Mouse (Mus musculus) heart, postnatal 0 days (tissue): ENCODE results near the gene Gemin6. TPM values are rescaled to one million over a fixed set of nuclear protein-coding genes. Genes with fewer than 3 reads are reported as not detected.
"Not testable (repeated sequence)": the region's sequence is repeated elsewhere in the genome, so short reads cannot be mapped to it uniquely, and the experiment has no call there.

Source experiments
- ATAC-seq: fragments of 200-750 bp; cut with Nextera tagmentation; 2 replicates; pipeline ENCODE4 v1.8.0; 2017; ENCODE audit warnings: low read depth, moderate number of reproducible peaks, moderate library complexity; ENCODE audit not compliant: insufficient read depth
- DNase-seq: peaks from one replicate; pipeline ENCODE4 v3.0.0-alpha.2; 2016; ENCODE audit warnings: low spot score
- H3K27ac ChIP-seq: fragments of 300-500 bp; sonication (generic); 2 replicates; pipeline ENCODE4 v1.5.1; 2014; ENCODE audit warnings: low read depth, mild to moderate bottlenecking
- H3K27me3 ChIP-seq: fragments of 300-500 bp; sonication (generic); 2 replicates; pipeline ENCODE4 v1.6.1; 2014; ENCODE audit warnings: low read length, mixed read lengths; ENCODE audit not compliant: control insufficient read depth, insufficient read depth
- H3K36me3 ChIP-seq: fragments of 300-500 bp; sonication (generic); replicated peaks from 2 replicates; pipeline ENCODE4 v1.6.1; 2014; ENCODE audit warnings: low read length, mixed read lengths; ENCODE audit not compliant: control insufficient read depth, insufficient read depth
- H3K4me1 ChIP-seq: fragments of 300-500 bp; sonication (generic); 2 replicates; pipeline ENCODE4 v1.6.1; 2014; ENCODE audit warnings: antibody characterized with exemption; ENCODE audit not compliant: control insufficient read depth, insufficient read depth
- H3K4me2 ChIP-seq: fragments of 300-500 bp; sonication (generic); 2 replicates; pipeline ENCODE4 v1.6.1; 2014; ENCODE audit warnings: low read depth, mild to moderate bottlenecking, low read length, moderate library complexity
- H3K4me3 ChIP-seq: fragments of 300-500 bp; sonication (generic); 2 replicates; pipeline ENCODE4 v1.5.1; 2014; ENCODE audit warnings: low read depth, low read length
- H3K9ac ChIP-seq: fragments of 300-500 bp; sonication (generic); replicated peaks from 2 replicates; pipeline ENCODE4 v1.6.1; 2014; ENCODE audit warnings: low read depth, low read length, mixed read lengths
- H3K9me3 ChIP-seq: fragments of 300-500 bp; sonication (generic); replicated peaks from 2 replicates; pipeline ENCODE4 v1.6.1; 2016; ENCODE audit warnings: low read length; ENCODE audit not compliant: control insufficient read depth
- CTCF ChIP-seq: IDR thresholded peaks from 2 replicates; pipeline ENCODE4 v1.5.1; 2016; ENCODE audit warnings: antibody characterized with exemption, control low read depth, low read depth
- EP300 ChIP-seq: IDR thresholded peaks from 2 replicates; pipeline ENCODE4 v1.6.1; 2016; ENCODE audit warnings: antibody characterized with exemption, low read depth
- WGBS: fragments of 180-500 bp; shearing (Covaris S2); extraction: QIAGEN DNeasy Blood & Tissue Kit; methylation state at CpG from one replicate; pipeline ENCODE4 v1.1.7; 2014; 5-methylcytosine and 5-hydroxymethylcytosine counted together
- polyA plus RNA-seq: library from polyadenylated mRNA; unstranded; fragments of >200 nt; fragmentation: Nextera tagmentation; extraction: Ambion mirVana; gene quantifications from 2 replicates; pipeline ENCODE4 v1.2.1, GENCODE M21; 2015
- total RNA-seq: library from RNA; depleted of rRNA; stranded (reverse); fragments of >200 nt; gene quantifications from 2 replicates; pipeline ENCODE4 v1.2.3, GENCODE M21; 2014; ENCODE audit warnings: low replicate concordance; rRNA removed

Gene Gemin6
- total and polyA plus RNA-seq, 2 experiments from 2014 or later = 4.7 to 13.3 TPM

GRCm38 (mm10) chr17:80254421-80254820 lies 30.2 kb downstream of the Gemin6 start:
- Histone ChIP-seq H3K9me3 (no peaks in the 10 kb centered on the region), H3K9ac (no peak overlapping the region), H3K27ac (peak overlapping the region; percentile 82), H3K4me1 (peaks cover 4% of the 10 kb centered on the region), H3K4me2 (no peak overlapping the region), H3K36me3 (peaks cover 64% of the 10 kb centered on the region), H3K27me3 (no peaks in the 10 kb centered on the region), H3K4me3 (no peak overlapping the region)
- 97% methylated on average over 5 of the region's 5 CpGs for WGBS
- no peak for DNase-seq
- TF ChIP-seq EP300 (no peak), CTCF (no peak)
- ATAC-seq = no peak

DNA sequence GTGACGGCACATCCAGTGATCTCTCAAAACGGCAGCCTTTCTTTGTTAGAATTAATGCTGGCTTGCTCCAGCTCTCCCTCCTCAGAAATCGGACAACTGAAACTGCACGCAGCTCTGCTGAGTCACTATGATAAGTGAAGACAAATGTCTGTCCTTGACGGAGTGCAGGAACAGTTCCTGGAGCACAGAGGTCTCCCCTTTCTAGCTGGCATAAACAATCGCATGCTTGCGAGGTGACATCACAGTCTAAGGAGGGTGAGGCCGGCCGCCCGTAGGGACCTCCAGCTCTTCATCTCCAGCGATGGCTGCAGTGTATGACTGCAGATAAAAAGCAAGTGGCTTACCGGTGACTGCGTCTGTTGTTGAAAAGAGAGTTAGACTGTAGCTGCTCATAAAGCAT lies 31.0 kb downstream of the Gemin6 start:
- DNase-seq = peak; percentile 90
- Histone ChIP-seq H3K9me3 (no peaks in the 10 kb centered on the region), H3K27me3 (no peaks in the 10 kb centered on the region), H3K4me1 (peaks cover 4% of the 10 kb centered on the region), H3K4me2 (peak overlapping the region; percentile 40), H3K36me3 (peaks cover 64% of the 10 kb centered on the region), H3K9ac (no peak overlapping the region), H3K4me3 (no peak overlapping the region), H3K27ac (peak overlapping the region; percentile 82)
- ATAC-seq = peak; percentile 94
- TF ChIP-seq CTCF (no peak), EP300 (peak; percentile 66; the same call in 1 of the 2 replicates)
- WGBS = 7% methylated on average over 13 of the region's 13 CpGs

- H3K9me3 ChIP-seq = no peaks in the 10 kb centered on the region
- 89% methylated on average over 4 of the region's 4 CpGs for WGBS
- H3K4me3 ChIP-seq = no peak overlapping the region
- H3K9ac ChIP-seq = no peak overlapping the region
- H3K4me2 ChIP-seq = no peak overlapping the region
- no peaks in the 10 kb centered on the region for H3K4me1 ChIP-seq
- DNase-seq (no peak), ATAC-seq (no peak)
- peaks cover 75% of the 10 kb centered on the region for H3K36me3 ChIP-seq
- H3K27me3 ChIP-seq = no peaks in the 10 kb centered on the region
- TF ChIP-seq EP300 (no peak), CTCF (no peak)
- H3K27ac ChIP-seq = no peak overlapping the region
These were observed 42.8 kb downstream of the Gemin6 start for GRCm38 (mm10) chr17:80267065-80267464.

DNA sequence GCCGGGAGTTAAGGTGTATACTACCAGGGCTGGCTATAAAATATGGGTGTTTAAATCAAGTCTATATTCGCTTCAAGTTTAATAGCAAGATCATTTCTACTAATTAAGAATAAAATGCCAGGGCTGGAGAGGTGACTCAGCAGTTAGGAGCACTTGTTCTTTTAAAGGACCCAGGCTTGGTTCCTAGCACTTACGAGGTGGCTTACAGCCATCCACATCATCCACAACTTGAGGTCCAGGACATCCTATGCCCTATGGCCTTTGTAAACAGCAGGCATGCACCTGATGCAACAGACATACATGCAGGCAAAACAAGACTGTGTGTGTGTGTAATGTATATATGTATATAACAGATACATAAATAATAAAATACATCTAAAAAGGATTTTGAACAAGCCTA lies 43.9 kb downstream of the Gemin6 start:
- Histone ChIP-seq H3K4me2 (no peak overlapping the region), H3K27me3 (no peaks in the 10 kb centered on the region), H3K4me3 (no peak overlapping the region), H3K27ac (no peak overlapping the region), H3K36me3 (peaks cover 76% of the 10 kb centered on the region), H3K4me1 (no peaks in the 10 kb centered on the region), H3K9ac (no peak overlapping the region), H3K9me3 (no peaks in the 10 kb centered on the region)
- WGBS = 94% methylated on average over 3 of the region's 3 CpGs
- DNase-seq = no peak
- TF ChIP-seq EP300 = no peak
- no peak for TF ChIP-seq CTCF
- ATAC-seq = no peak

GRCm38 (mm10) chr17:80270622-80271021 lies 46.4 kb downstream of the Gemin6 start:
- DNase-seq, H3K27me3 ChIP-seq, ATAC-seq, H3K4me2 ChIP-seq, H3K4me1 ChIP-seq, H3K9ac ChIP-seq, H3K4me3 ChIP-seq, H3K9me3 ChIP-seq, H3K27ac ChIP-seq: not testable (repeated sequence)
- 92% methylated on average over 7 of the region's 7 CpGs for WGBS
- H3K36me3 ChIP-seq = peaks cover 72% of the 10 kb centered on the region

Other genes with a start within 250 kb of the Gemin6 start
- 36.8 and 37.5 TPM in 2 replicates for gene Hnrnpll, start 162.1 kb upstream of the Gemin6 start, total RNA-seq
- 19.0 TPM in 2 replicates for gene Hnrnpll, start 162.1 kb upstream of the Gemin6 start, polyA plus RNA-seq
- 15.4 and 19.7 TPM in 2 replicates for gene Galm, start 97.0 kb upstream of the Gemin6 start, total RNA-seq
- 9.6 and 10.7 TPM in 2 replicates for gene Galm, start 97.0 kb upstream of the Gemin6 start, polyA plus RNA-seq
- 84.3 and 86.2 TPM in 2 replicates for gene Srsf7, start 17.1 kb upstream of the Gemin6 start, total RNA-seq
- 151 and 154 TPM in 2 replicates for gene Srsf7, start 17.1 kb upstream of the Gemin6 start, polyA plus RNA-seq
- 1.0 TPM in 1 of 2 replicates, not detected in the other for gene Ttc39d, start 17.0 kb upstream of the Gemin6 start, total RNA-seq
- gene Ttc39d, start 17.0 kb upstream of the Gemin6 start, polyA plus RNA-seq = 0.05 and 0.08 TPM in 2 replicates
- 3.9 and 11.7 TPM in 2 replicates for gene Morn2, start 65.8 kb downstream of the Gemin6 start, total RNA-seq
- gene Morn2, start 65.8 kb downstream of the Gemin6 start, polyA plus RNA-seq = 20.4 and 20.6 TPM in 2 replicates
- 3.7 and 7.7 TPM in 2 replicates for gene Dhx57, start 66.0 kb downstream of the Gemin6 start, total RNA-seq
- gene Dhx57, start 66.0 kb downstream of the Gemin6 start, polyA plus RNA-seq = 2.9 and 3.0 TPM in 2 replicates
- gene Arhgef33, start 83.0 kb downstream of the Gemin6 start, total RNA-seq = not detected in 2 replicates
- 0.86 and 2.0 TPM in 2 replicates for gene Arhgef33, start 83.0 kb downstream of the Gemin6 start, polyA plus RNA-seq
- not detected in 2 replicates for gene Gm10190, start 149.1 kb downstream of the Gemin6 start, total RNA-seq
- 0.90 and 1.1 TPM in 2 replicates for gene Gm10190, start 149.1 kb downstream of the Gemin6 start, polyA plus RNA-seq